Comparison of ENCODE assay signal across 30 mouse cellular contexts in the genomic region with DNA sequence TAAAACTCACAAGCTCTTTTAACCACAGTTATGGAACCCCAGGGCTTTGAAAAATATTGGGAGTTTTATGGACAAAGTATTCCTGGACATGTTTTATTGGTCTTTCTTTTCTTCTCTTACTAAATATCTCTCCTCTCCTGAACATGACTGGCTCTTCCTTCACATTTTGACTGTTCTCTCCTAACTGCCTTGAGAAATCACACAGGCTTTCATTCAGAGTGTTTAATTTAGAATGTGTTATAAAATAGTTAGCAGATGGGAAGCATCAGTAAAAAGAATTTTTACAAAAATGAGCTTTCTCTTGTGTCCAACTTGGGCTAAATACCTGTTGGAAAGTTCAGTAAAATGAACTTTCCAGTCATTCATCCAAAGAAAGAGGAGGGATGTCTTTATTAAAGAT.
"Had no signal": no experiment of that assay in that cellular context is flagged by ENCODE, and none has a peak within 500 bp of the region (broad histone marks: within the 10 kb centered on the region; RNA-seq: fewer than 3 reads in every experiment).

No protein-coding gene starts in this region.

- ATAC-seq: liver, embryonic 12.5 days; liver, postnatal 0 days; lung, postnatal 0 days; midbrain, embryonic 13.5 days; midbrain, embryonic 15.5 days; midbrain, embryonic 16.5 days had no signal

- H3K4me3 ChIP-seq: limb, embryonic 10.5 days; limb, embryonic 12.5 days; limb, embryonic 13.5 days; limb, embryonic 15.5 days; liver, embryonic 12.5 days; liver, embryonic 13.5 days; liver, embryonic 15.5 days; lung, embryonic 15.5 days; megakaryocyte, embryonic 14.5 days; midbrain, embryonic 10.5 days; midbrain, embryonic 12.5 days; midbrain, embryonic 13.5 days; midbrain, embryonic 15.5 days; myocyte; neural tube, embryonic 12.5 days had no signal

- DNase-seq: left cerebral cortex, postnatal 4 days; liver; liver, embryonic 13.5 days; liver, postnatal 0 days; lung, adult 18-20 months; lung, adult 2 months; lung, embryonic 14.5 days; lung, postnatal 10 days; lung, postnatal 14 days; lung, postnatal 36 days; lung, postnatal 4 days; midbrain, embryonic 14.5 days had no signal

- H3K27ac ChIP-seq: limb, embryonic 10.5 days; limb, embryonic 12.5 days; limb, embryonic 13.5 days; limb, embryonic 15.5 days; liver, embryonic 12.5 days; liver, embryonic 13.5 days; liver, embryonic 14.5 days; liver, embryonic 15.5 days; lung, embryonic 15.5 days; macrophage; midbrain, embryonic 10.5 days; midbrain, embryonic 12.5 days; midbrain, embryonic 13.5 days; midbrain, embryonic 15.5 days; neural tube, embryonic 12.5 days had no signal
